In genomic region chr11:117410059-117410458, GRCm38 (mm10) we compare ENCODE assay signal across 8 mouse cellular contexts.
DNase-seq lines count a peak whose midpoint lies in the region; ATAC-seq and TF ChIP-seq lines count a peak whose summit lies in the region.
"Had no signal": no experiment of that assay in that cellular context is flagged by ENCODE, and none has a peak within 500 bp of the region (broad histone marks: within the 10 kb centered on the region; RNA-seq: fewer than 3 reads in every experiment).

No protein-coding gene starts in this region.

- peak overlapping the region; percentile 49; the same call in 1 of the 2 replicates for H3K9ac ChIP-seq in neural tube, embryonic 11.5 days (ENCODE audit: low read length)
- peak overlapping the region; percentile 35; the same call in 1 of the 2 replicates for H3K9ac ChIP-seq in hindbrain, postnatal 0 days (replicated peaks; ENCODE audit: low read length)
- no peak overlapping the region for H3K9ac ChIP-seq in liver, embryonic 12.5 days

- no peak overlapping the region for H3K4me3 ChIP-seq in neural tube, embryonic 11.5 days (ENCODE audit: low read depth, low read length)
- no peak overlapping the region for H3K4me3 ChIP-seq in cortical plate, adult 2 months (ENCODE audit: insufficient read depth, low read length)
- no peak overlapping the region for H3K4me3 ChIP-seq in hindbrain, postnatal 0 days (ENCODE audit: low read length)
- no peak overlapping the region for H3K4me3 ChIP-seq in liver, embryonic 12.5 days
- H3K4me3 ChIP-seq: gastrocnemius, adult 2 months had no signal

- TF ChIP-seq POLR2A in cortical plate, adult 2 months (IDR thresholded peaks at IDR 0.05; ENCODE audit: extremely low read depth, insufficient read depth, low read length): no peak

- WGBS in neural tube, embryonic 11.5 days: 15% methylated on average over 6 of the region's 6 CpGs
- 7% methylated on average over 6 of the region's 6 CpGs for WGBS in hindbrain, postnatal 0 days
- 12% methylated on average over 6 of the region's 6 CpGs for WGBS in liver, embryonic 12.5 days (ENCODE audit: insufficient replicate concordance)

- no peaks in the 10 kb centered on the region for H3K9me3 ChIP-seq in neural tube, embryonic 11.5 days (ENCODE audit: control insufficient read depth, low read length)
- H3K9me3 ChIP-seq in hindbrain, postnatal 0 days (ENCODE audit: low read length): no peaks in the 10 kb centered on the region
- H3K9me3 ChIP-seq in liver, embryonic 12.5 days (replicated peaks): no peaks in the 10 kb centered on the region

- no peak overlapping the region for H3K4me2 ChIP-seq in neural tube, embryonic 11.5 days (ENCODE audit: low read depth)
- H3K4me2 ChIP-seq in hindbrain, postnatal 0 days (ENCODE audit: low read depth, low read length): no peak overlapping the region; the same call in 1 of the 2 replicates
- no peak overlapping the region for H3K4me2 ChIP-seq in liver, embryonic 12.5 days

- no peak for TF ChIP-seq CTCF in cortical plate, adult 2 months (IDR thresholded peaks at IDR 0.05; ENCODE audit: extremely low read depth, insufficient read depth, low read length)
- no peak for TF ChIP-seq CTCF in hindbrain, postnatal 0 days (IDR thresholded peaks at IDR 0.05; ENCODE audit: low read depth)

- H3K27ac ChIP-seq in neural tube, embryonic 11.5 days (ENCODE audit: low read depth, low read length): peak overlapping the region; percentile 58; the same call in 1 of the 2 replicates
- 0 out of 2 replicates have a peak overlapping the region, but pooled peaks have one; percentile 43 for H3K27ac ChIP-seq in cortical plate, adult 2 months (ENCODE audit: insufficient read depth, low read length)
- peak overlapping the region; percentile 92 for H3K27ac ChIP-seq in hindbrain, postnatal 0 days
- no peak overlapping the region for H3K27ac ChIP-seq in liver, embryonic 12.5 days
- H3K27ac ChIP-seq: gastrocnemius, adult 2 months had no signal

- H3K27me3 ChIP-seq in neural tube, embryonic 11.5 days (ENCODE audit: control insufficient read depth, insufficient read depth, low read length): peaks cover 22% of the 10 kb centered on the region
- peaks cover 5% of the 10 kb centered on the region; the same call in 1 of the 2 replicates for H3K27me3 ChIP-seq in hindbrain, postnatal 0 days (ENCODE audit: insufficient read depth, low read length)
- peaks cover 96% of the 10 kb centered on the region for H3K27me3 ChIP-seq in liver, embryonic 12.5 days (replicated peaks)

- DNase-seq in neural tube, embryonic 11.5 days (ENCODE audit: low spot score): no peak
- DNase-seq in neural tube, embryonic 10.5 days (ENCODE audit: extremely low spot score, low spot score): no peak
- peak; percentile 84 for DNase-seq in hindbrain, postnatal 0 days (ENCODE audit: low spot score)
- peak; percentile 48 for DNase-seq in retina, embryonic 14.5 days (ENCODE audit: low spot score)
- no peak for DNase-seq in thymus, postnatal 25 days
- DNase-seq: gastrocnemius, adult 2 months had no signal

- no peak for ATAC-seq in neural tube, embryonic 11.5 days (ENCODE audit: insufficient read depth, low FRiP score, low TSS enrichment)
- ATAC-seq in hindbrain, postnatal 0 days: peak; percentile 63
- ATAC-seq in liver, embryonic 12.5 days: no peak

- no peaks in the 10 kb centered on the region for H3K36me3 ChIP-seq in neural tube, embryonic 11.5 days (ENCODE audit: control insufficient read depth, insufficient read depth, low read length)
- H3K36me3 ChIP-seq in hindbrain, postnatal 0 days (ENCODE audit: insufficient read depth, low read length): no peaks in the 10 kb centered on the region
- no peaks in the 10 kb centered on the region for H3K36me3 ChIP-seq in liver, embryonic 12.5 days

- H3K4me1 ChIP-seq in neural tube, embryonic 11.5 days (ENCODE audit: control insufficient read depth, insufficient read depth, low read length): peaks cover 42% of the 10 kb centered on the region
- peaks cover 7% of the 10 kb centered on the region for H3K4me1 ChIP-seq in cortical plate, adult 2 months (ENCODE audit: control insufficient read depth, insufficient read depth, low read length)
- H3K4me1 ChIP-seq in hindbrain, postnatal 0 days (ENCODE audit: insufficient read depth, low read length): peaks cover 27% of the 10 kb centered on the region
- peaks cover 24% of the 10 kb centered on the region for H3K4me1 ChIP-seq in liver, embryonic 12.5 days

Comparison
In these comparisons a context has a peak if more than half of its experiments do, and no peak if none do; other contexts are left out.
1. DNase-seq: peak in hindbrain, postnatal 0 days (single experiment) and retina, embryonic 14.5 days (single experiment); none in neural tube, embryonic 11.5 days (single experiment), neural tube, embryonic 10.5 days (single experiment) and thymus, postnatal 25 days (single experiment).